21 mouse cellular contexts compared by ENCODE assay signal in genomic region chr5:98146895-98147294, GRCm38 (mm10). TPM values are rescaled to one million over a fixed set of nuclear protein-coding genes. Genes with fewer than 3 reads are reported as not detected.
DNase-seq lines count a peak whose midpoint lies in the region.
"Had no signal": no experiment of that assay in that cellular context is flagged by ENCODE, and none has a peak within 500 bp of the region (broad histone marks: within the 10 kb centered on the region; RNA-seq: fewer than 3 reads in every experiment).

No protein-coding gene starts in this region.

- no peaks in the 10 kb centered on the region for H3K9me3 ChIP-seq in heart, embryonic 10.5 days
- H3K9me3 ChIP-seq: embryonic facial prominence, embryonic 15.5 days; forebrain, embryonic 15.5 days; heart, embryonic 13.5 days; hindbrain, embryonic 12.5 days; intestine, embryonic 15.5 days had no signal

- no peak overlapping the region for H3K4me3 ChIP-seq in heart, embryonic 10.5 days
- H3K4me3 ChIP-seq: embryonic facial prominence, embryonic 15.5 days; forebrain, embryonic 15.5 days; heart, adult 2 months; heart, embryonic 13.5 days; hindbrain, embryonic 12.5 days; intestine, embryonic 15.5 days had no signal

- H3K4me1 ChIP-seq in heart, embryonic 10.5 days = 0 out of 2 replicates have a peak, but pooled peaks cover 3% of the 10 kb centered on the region
- H3K4me1 ChIP-seq: embryonic facial prominence, embryonic 15.5 days; forebrain, embryonic 15.5 days; heart, embryonic 13.5 days; hindbrain, embryonic 12.5 days; intestine, embryonic 15.5 days had no signal

- WGBS in heart, embryonic 10.5 days = 60% methylated on average over 3 of the region's 3 CpGs

- H3K27ac ChIP-seq in heart, embryonic 10.5 days = no peak overlapping the region
- H3K27ac ChIP-seq: embryonic facial prominence, embryonic 15.5 days; forebrain, embryonic 15.5 days; heart, adult 2 months; heart, embryonic 13.5 days; hindbrain, embryonic 12.5 days; intestine, embryonic 15.5 days had no signal

- H3K27me3 ChIP-seq in heart, embryonic 10.5 days (ENCODE audit: insufficient read depth, poor library complexity, severe bottlenecking) = no peaks in the 10 kb centered on the region
- H3K27me3 ChIP-seq: embryonic facial prominence, embryonic 15.5 days; forebrain, embryonic 15.5 days; heart, embryonic 13.5 days; hindbrain, embryonic 12.5 days; intestine, embryonic 15.5 days had no signal

- H3K36me3 ChIP-seq in heart, embryonic 10.5 days = no peaks in the 10 kb centered on the region
- H3K36me3 ChIP-seq: embryonic facial prominence, embryonic 15.5 days; forebrain, embryonic 15.5 days; heart, embryonic 13.5 days; hindbrain, embryonic 12.5 days; intestine, embryonic 15.5 days had no signal

- peak; percentile 65 for DNase-seq in 416B (ENCODE audit: low read depth)
- DNase-seq in T-cell, adult 2 months (ENCODE audit: low spot score) = peak; percentile 12
- peak; percentile 12 for DNase-seq in induced T-regulatory cell, adult 2 months (ENCODE audit: low read depth)
- peak; percentile 29 for DNase-seq in naive thymus-derived CD4-positive, alpha-beta T cell, adult 2 months (ENCODE audit: low read depth)
- DNase-seq in heart, embryonic 10.5 days (ENCODE audit: low spot score) = no peak
- no peak for DNase-seq in gastrocnemius, postnatal 10 days
- no peak for DNase-seq in urinary bladder, adult 18-20 months (ENCODE audit: low spot score in 2 of 2)
- no peak for DNase-seq in adrenal gland, adult 8-10 months
- DNase-seq: adrenal gland, adult 2 months; adrenal gland, postnatal 36 days; cerebellum, adult 2 months; cerebellum, postnatal 10 days; embryo, embryonic 11 days; heart, adult 2 months; heart, postnatal 36 days had no signal

RNA-seq across cellular contexts. Expression of gene Prdm8, which starts 20.1 kb away (rescaled TPM):
- polyA plus RNA-seq in heart, embryonic 10.5 days (2016; fragmentation: Nextera tagmentation; extraction: Ambion mirVana) = not detected in 2 replicates
- total RNA-seq in gastrocnemius, postnatal 10 days (2021) = 1 to 10 TPM; 1.1 to 1.7 TPM
- total RNA-seq in adrenal gland, adult 8-10 months (2022) = under 1 TPM in 3 of 4 experiments, not detected in 1; 0.11 to 0.15 (median 0.12) TPM
- polyA plus RNA-seq: heart, postnatal 0 days; intestine, embryonic 15.5 days had no signal

Comparison
In these comparisons a context has a peak if more than half of its experiments do, and no peak if none do; other contexts are left out.
1. DNase-seq: peak in 416B (single experiment), T-cell, adult 2 months (single experiment), induced T-regulatory cell, adult 2 months (single experiment) and naive thymus-derived CD4-positive, alpha-beta T cell, adult 2 months (single experiment); none in heart, embryonic 10.5 days (single experiment), gastrocnemius, postnatal 10 days (single experiment), urinary bladder, adult 18-20 months (0 of 2) and adrenal gland, adult 8-10 months (single experiment).